Mouse (Mus musculus) CD4-positive, CD25-positive, alpha-beta regulatory T cell, adult 9 weeks (primary cell): ENCODE data around the gene Tas2r137. TPM values are rescaled to one million over a fixed set of nuclear protein-coding genes. Genes with fewer than 3 reads are reported as not detected.

Experiments
- polyA plus RNA-seq: library from polyadenylated mRNA; unstranded; fragments of 100-300 nt; shearing (Covaris generic); gene quantifications from one replicate; pipeline ENCODE4 v1.2.1, GENCODE M21; 2017

Gene Tas2r137
- not detected for polyA plus RNA-seq

GRCm38 (mm10) chr6:40490933-40491332 is at the start of gene Tas2r137:
Tas2r137 (plus strand) TSS chr6:40491233.

GRCm38 (mm10) chr6:40470916-40471719 is 19.9 kb upstream of the Tas2r137 start, which contains the start of gene Ssbp1:
Ssbp1 (plus strand) TSS chr6:40471352.

GRCm38 (mm10) chr6:40493229-40493628 is 2.2 kb downstream of the Tas2r137 start, which contains the start of gene Tas2r108:
Tas2r108 (plus strand) TSS chr6:40493529.

GRCm38 (mm10) chr6:40519408-40519807 is 28.4 kb downstream of the Tas2r137 start, which contains the start of gene Prss37:
Prss37 (minus strand) TSS chr6:40519508.

Other genes starting within 250 kb of the Tas2r137 start
- gene Agk, start 166.1 kb upstream of the Tas2r137 start, polyA plus RNA-seq, result 55.7 TPM
- gene E330009J07Rik, start 55.1 kb upstream of the Tas2r137 start, polyA plus RNA-seq, result 5.1 TPM
- not detected for gene Wee2, start 52.1 kb upstream of the Tas2r137 start, polyA plus RNA-seq
- 148 TPM for gene Ssbp1, start 19.9 kb upstream of the Tas2r137 start, polyA plus RNA-seq
- not detected for gene Tas2r108, start 2.3 kb downstream of the Tas2r137 start, polyA plus RNA-seq
- not detected for gene Prss37, start 28.3 kb downstream of the Tas2r137 start, polyA plus RNA-seq
- gene Olfr461, start 63.8 kb downstream of the Tas2r137 start, polyA plus RNA-seq, result not detected
- not detected for gene Olfr460, start 78.3 kb downstream of the Tas2r137 start, polyA plus RNA-seq
- gene Clec5a, start 94.6 kb downstream of the Tas2r137 start, polyA plus RNA-seq, result 0.32 TPM
- not detected for gene Tas2r138, start 122.1 kb downstream of the Tas2r137 start, polyA plus RNA-seq
- gene Mgam, start 137.6 kb downstream of the Tas2r137 start, polyA plus RNA-seq, result not detected